Mouse (Mus musculus): ENCODE data around the gene Sars2. TPM values are rescaled to one million over a fixed set of nuclear protein-coding genes. Genes with fewer than 3 reads are reported as not detected.

Gene Sars2
- polyA plus RNA-seq, 1 experiment: 10.5 TPM

DNA sequence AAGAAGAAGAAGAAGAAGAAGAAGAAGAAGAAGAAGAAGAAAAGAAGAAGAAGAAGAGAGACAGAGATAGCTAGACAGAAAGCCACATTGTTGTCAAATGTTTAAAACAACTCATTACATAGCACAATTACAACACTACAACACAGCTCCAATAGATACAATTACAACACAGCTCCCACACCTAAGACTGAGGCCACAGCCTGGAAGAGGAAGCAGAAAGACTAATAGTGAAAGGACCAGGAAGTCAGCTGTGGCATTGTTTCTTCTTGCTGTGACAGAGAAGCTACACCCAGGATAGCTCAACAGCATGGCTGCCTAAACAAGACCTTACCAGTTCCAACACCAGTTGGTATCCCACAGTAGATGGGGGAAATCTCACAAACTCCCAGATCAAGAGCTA, 32.3 kb upstream of the Sars2 start:
- H3K4me2 ChIP-seq (ENCODE audit: low read depth): no peak overlapping the region
- no peaks in the 10 kb centered on the region for H3K36me3 ChIP-seq (ENCODE audit: control insufficient read depth, insufficient read depth)
- no peaks in the 10 kb centered on the region for H3K27me3 ChIP-seq (ENCODE audit: control insufficient read depth, insufficient read depth, insufficient read length)
- no peaks in the 10 kb centered on the region for H3K79me2 ChIP-seq (ENCODE audit: control insufficient read depth, insufficient read depth)
- H3ac ChIP-seq (ENCODE audit: control insufficient read depth, insufficient read length): no peak overlapping the region
- TF ChIP-seq CEBPB (IDR thresholded peaks at IDR 0.05; ENCODE audit: insufficient read depth, poor library complexity, severe bottlenecking) (no peak), POLR2A (IDR thresholded peaks at IDR 0.05; ENCODE audit: insufficient read length, low read depth) (no peak), SRF (IDR thresholded peaks at IDR 0.05; ENCODE audit: control insufficient read depth, insufficient read length, low read depth) (no peak), MYOG (IDR thresholded peaks at IDR 0.05; ENCODE audit: control insufficient read depth in 1 of 3, insufficient read depth in 1 of 3, insufficient read length in 2 of 3, low read depth in 2 of 3) (no peak), MAX (IDR thresholded peaks at IDR 0.05; ENCODE audit: low read depth) (no peak), USF1 (IDR thresholded peaks at IDR 0.05; ENCODE audit: low read depth) (no peak), TCF12 (IDR thresholded peaks at IDR 0.05; ENCODE audit: insufficient read depth, poor library complexity, severe bottlenecking) (no peak), POLR2AphosphoS2 (IDR thresholded peaks at IDR 0.05; ENCODE audit: insufficient read length, low read depth) (no peak), REST (IDR thresholded peaks at IDR 0.05; ENCODE audit: insufficient read depth, insufficient read length) (no peak)
- H3K4me3 ChIP-seq: no peak overlapping the region

DNA sequence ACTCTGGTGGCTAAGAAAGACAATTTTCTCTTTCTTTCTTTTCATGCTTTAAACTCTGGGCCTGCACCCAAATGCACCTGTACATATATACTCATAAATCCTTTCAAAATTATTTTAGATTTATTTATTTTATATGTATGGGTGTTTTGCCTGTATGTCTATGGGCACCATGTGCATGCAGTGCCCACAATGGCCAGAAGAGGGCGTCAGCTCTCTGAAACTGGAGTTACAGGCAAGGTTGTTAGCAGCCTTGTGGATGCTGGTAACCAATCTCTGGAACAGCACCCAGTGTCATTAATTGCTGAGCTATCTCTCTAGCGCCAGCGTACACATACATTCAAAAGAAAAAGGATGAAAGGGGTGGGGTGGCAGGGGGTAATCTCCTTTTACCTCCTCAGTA, 30.8 kb upstream of the Sars2 start:
- Histone ChIP-seq H3K79me2 (ENCODE audit: control insufficient read depth, insufficient read depth) (no peaks in the 10 kb centered on the region), H3K36me3 (ENCODE audit: control insufficient read depth, insufficient read depth) (no peaks in the 10 kb centered on the region), H3K4me2 (ENCODE audit: low read depth) (no peak overlapping the region), H3K27me3 (ENCODE audit: control insufficient read depth, insufficient read depth, insufficient read length) (no peaks in the 10 kb centered on the region), H3ac (ENCODE audit: control insufficient read depth, insufficient read length) (no peak overlapping the region), H3K4me3 (no peak overlapping the region)
- no peak for TF ChIP-seq SRF (IDR thresholded peaks at IDR 0.05; ENCODE audit: control insufficient read depth, insufficient read length, low read depth)
- no peak for TF ChIP-seq TCF12 (IDR thresholded peaks at IDR 0.05; ENCODE audit: insufficient read depth, poor library complexity, severe bottlenecking)
- no peak for TF ChIP-seq REST (IDR thresholded peaks at IDR 0.05; ENCODE audit: insufficient read depth, insufficient read length)
- no peak for TF ChIP-seq MAX (IDR thresholded peaks at IDR 0.05; ENCODE audit: low read depth)
- TF ChIP-seq E2F4 (IDR thresholded peaks at IDR 0.05; ENCODE audit: insufficient read depth): no peak
- no peak for TF ChIP-seq MYOG (IDR thresholded peaks at IDR 0.05; ENCODE audit: control insufficient read depth in 1 of 3, insufficient read depth in 1 of 3, insufficient read length in 2 of 3, low read depth in 2 of 3)
- TF ChIP-seq MYOD1 (IDR thresholded peaks at IDR 0.05; ENCODE audit: control insufficient read depth in 1 of 3, insufficient read length in 2 of 3, low read depth in 2 of 3): no peak
- TF ChIP-seq POLR2A (IDR thresholded peaks at IDR 0.05; ENCODE audit: insufficient read length, low read depth): no peak
- no peak for TF ChIP-seq POLR2AphosphoS2 (IDR thresholded peaks at IDR 0.05; ENCODE audit: insufficient read length, low read depth)
- TF ChIP-seq USF1 (IDR thresholded peaks at IDR 0.05; ENCODE audit: low read depth): no peak
- TF ChIP-seq CEBPB (IDR thresholded peaks at IDR 0.05; ENCODE audit: insufficient read depth, poor library complexity, severe bottlenecking): no peak
- no peak for TF ChIP-seq TCF3 (IDR thresholded peaks at IDR 0.05; ENCODE audit: insufficient read length, low read depth)

DNA sequence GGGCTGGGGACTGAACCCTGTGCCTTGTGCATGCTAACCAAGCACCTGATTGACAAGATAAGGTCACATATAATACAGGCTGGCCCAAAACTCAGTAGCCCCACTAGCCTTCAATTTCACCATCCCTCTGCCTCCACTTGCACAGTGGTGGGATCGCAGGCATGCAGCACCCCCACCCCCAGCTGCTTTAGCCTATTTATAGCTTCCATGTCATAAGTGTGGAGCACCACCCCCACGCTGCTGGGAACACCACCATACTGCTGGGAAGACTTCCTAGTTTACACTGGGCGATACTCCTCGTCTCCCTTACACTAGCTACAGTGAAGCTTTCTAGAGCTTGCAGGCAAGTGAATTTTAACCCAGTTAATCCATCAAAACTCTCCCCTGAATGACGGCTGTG, 27.1 kb upstream of the Sars2 start:
- H3K4me2 ChIP-seq (ENCODE audit: low read depth): peak overlapping the region; percentile 34

GRCm38 (mm10) chr7:28715598-28715997, 26.2 kb upstream of the Sars2 start:
- H3K36me3 ChIP-seq (ENCODE audit: control insufficient read depth, insufficient read depth): no peaks in the 10 kb centered on the region
- TF ChIP-seq POLR2AphosphoS2 (IDR thresholded peaks at IDR 0.05; ENCODE audit: insufficient read length, low read depth): no peak
- no peak for TF ChIP-seq TCF12 (IDR thresholded peaks at IDR 0.05; ENCODE audit: insufficient read depth, poor library complexity, severe bottlenecking)
- no peak for TF ChIP-seq TCF3 (IDR thresholded peaks at IDR 0.05; ENCODE audit: insufficient read length, low read depth)
- TF ChIP-seq E2F4 (IDR thresholded peaks at IDR 0.05; ENCODE audit: insufficient read depth): no peak
- no peak for TF ChIP-seq MAX (IDR thresholded peaks at IDR 0.05; ENCODE audit: low read depth)
- no peak for TF ChIP-seq CEBPB (IDR thresholded peaks at IDR 0.05; ENCODE audit: insufficient read depth, poor library complexity, severe bottlenecking)
- no peak for TF ChIP-seq MYOD1 (IDR thresholded peaks at IDR 0.05; ENCODE audit: control insufficient read depth in 1 of 3, insufficient read length in 2 of 3, low read depth in 2 of 3)
- no peak for TF ChIP-seq USF1 (IDR thresholded peaks at IDR 0.05; ENCODE audit: low read depth)
- no peak for TF ChIP-seq MYOG (IDR thresholded peaks at IDR 0.05; ENCODE audit: control insufficient read depth in 1 of 3, insufficient read depth in 1 of 3, insufficient read length in 2 of 3, low read depth in 2 of 3)
- no peak for TF ChIP-seq SRF (IDR thresholded peaks at IDR 0.05; ENCODE audit: control insufficient read depth, insufficient read length, low read depth)
- TF ChIP-seq POLR2A (IDR thresholded peaks at IDR 0.05; ENCODE audit: insufficient read length, low read depth): no peak
- no peak for TF ChIP-seq REST (IDR thresholded peaks at IDR 0.05; ENCODE audit: insufficient read depth, insufficient read length)
- H3K27me3 ChIP-seq (ENCODE audit: control insufficient read depth, insufficient read depth, insufficient read length): no peaks in the 10 kb centered on the region
- no peak overlapping the region for H3K4me2 ChIP-seq (ENCODE audit: low read depth)
- peak overlapping the region; percentile 64 for H3K4me3 ChIP-seq
- no peak overlapping the region for H3ac ChIP-seq (ENCODE audit: control insufficient read depth, insufficient read length)
- H3K79me2 ChIP-seq (ENCODE audit: control insufficient read depth, insufficient read depth): peaks cover 20% of the 10 kb centered on the region

More for the DNA sequence above, 27.1 kb upstream of the Sars2 start:
- no peaks in the 10 kb centered on the region for H3K36me3 ChIP-seq (ENCODE audit: control insufficient read depth, insufficient read depth)
- TF ChIP-seq POLR2AphosphoS2 (IDR thresholded peaks at IDR 0.05; ENCODE audit: insufficient read length, low read depth) (no peak), CEBPB (IDR thresholded peaks at IDR 0.05; ENCODE audit: insufficient read depth, poor library complexity, severe bottlenecking) (no peak), MAX (IDR thresholded peaks at IDR 0.05; ENCODE audit: low read depth) (no peak), POLR2A (IDR thresholded peaks at IDR 0.05; ENCODE audit: insufficient read length, low read depth) (no peak), USF1 (IDR thresholded peaks at IDR 0.05; ENCODE audit: low read depth) (no peak), SRF (IDR thresholded peaks at IDR 0.05; ENCODE audit: control insufficient read depth, insufficient read length, low read depth) (no peak), MYOD1 (IDR thresholded peaks at IDR 0.05; ENCODE audit: control insufficient read depth in 1 of 3, insufficient read length in 2 of 3, low read depth in 2 of 3) (peak in 2 of 3 experiments; percentile 55 to 72), TCF12 (IDR thresholded peaks at IDR 0.05; ENCODE audit: insufficient read depth, poor library complexity, severe bottlenecking) (no peak), MYOG (IDR thresholded peaks at IDR 0.05; ENCODE audit: control insufficient read depth in 1 of 3, insufficient read depth in 1 of 3, insufficient read length in 2 of 3, low read depth in 2 of 3) (peak in 2 of 3 experiments; percentile 52 to 84), TCF3 (IDR thresholded peaks at IDR 0.05; ENCODE audit: insufficient read length, low read depth) (no peak)
- H3K4me3 ChIP-seq: no peak overlapping the region
- H3K27me3 ChIP-seq (ENCODE audit: control insufficient read depth, insufficient read depth, insufficient read length): no peaks in the 10 kb centered on the region
- peaks cover 20% of the 10 kb centered on the region for H3K79me2 ChIP-seq (ENCODE audit: control insufficient read depth, insufficient read depth)
- H3ac ChIP-seq (ENCODE audit: control insufficient read depth, insufficient read length): no peak overlapping the region

Measured in myocyte (in vitro differentiated cells).